8 mouse cellular contexts compared by ENCODE assay signal in the genomic region with DNA sequence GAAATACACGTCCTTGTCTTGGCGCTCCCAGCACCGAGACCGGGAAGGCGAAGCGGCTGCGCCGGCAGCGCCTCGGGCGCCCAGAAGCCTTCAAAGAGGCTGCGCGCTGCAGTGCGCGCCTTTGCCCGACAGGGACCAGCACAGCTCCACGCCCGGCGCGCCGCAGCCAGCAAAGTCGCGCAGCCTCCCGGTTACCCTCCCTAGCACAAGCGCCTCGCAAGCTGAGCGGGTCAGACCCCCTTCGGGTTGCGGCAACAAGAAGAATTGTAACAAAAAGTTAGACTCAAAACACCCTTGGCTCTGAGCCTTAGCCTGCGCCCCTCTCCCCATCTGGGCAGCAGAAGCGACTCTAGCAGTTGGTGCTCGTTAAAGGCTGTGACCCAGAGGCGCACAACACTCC. TPM values are rescaled to one million over a fixed set of nuclear protein-coding genes. Genes with fewer than 3 reads are reported as not detected.
DNase-seq lines count a peak whose midpoint lies in the region; ATAC-seq lines count a peak whose summit lies in the region.

No protein-coding gene starts in this region.

- intact Hi-C loops in gastrocnemius, postnatal 14 days (cut with DNase I; ENCODE audit: low total_unique reads), result loop anchor here (5.0 to 10.0 kb wide), 2 partner anchors 154 to 797 kb away; partner anchors contain the start of gene Cox10

- peaks cover 57% of the 10 kb centered on the region for H3K27me3 ChIP-seq in limb, embryonic 10.5 days (ENCODE audit: low read depth, poor library complexity, severe bottlenecking)
- H3K27me3 ChIP-seq in midbrain, embryonic 11.5 days (ENCODE audit: control insufficient read depth, insufficient read depth, low read length), result peaks cover 24% of the 10 kb centered on the region

- DNase-seq in gastrocnemius, postnatal 14 days, result peak; percentile 83
- peak; percentile 84 for DNase-seq in induced T-regulatory cell, adult 2 months (ENCODE audit: low read depth)
- DNase-seq in limb, embryonic 10.5 days (ENCODE audit: low spot score), result peak; percentile 90
- peak; percentile 98 for DNase-seq in midbrain, embryonic 11.5 days (ENCODE audit: low spot score, missing footprints)
- DNase-seq in right cerebral cortex, postnatal 4 days, result peak; percentile 85
- DNase-seq in adipocyte (ENCODE audit: low spot score), result no peak

- peak overlapping the region; percentile 82 for H3K4me2 ChIP-seq in midbrain, embryonic 11.5 days

- peak overlapping the region; percentile 85 for H3K4me3 ChIP-seq in limb, embryonic 10.5 days
- peak overlapping the region; percentile 86 for H3K4me3 ChIP-seq in midbrain, embryonic 11.5 days (ENCODE audit: low read depth, low read length)

- H3K9ac ChIP-seq in midbrain, embryonic 11.5 days (ENCODE audit: low read length), result peak overlapping the region; percentile 90

- H3K4me1 ChIP-seq in limb, embryonic 10.5 days, result peaks cover 97% of the 10 kb centered on the region
- peaks cover 44% of the 10 kb centered on the region for H3K4me1 ChIP-seq in midbrain, embryonic 11.5 days (ENCODE audit: control insufficient read depth, insufficient read depth, low read length)

- peak overlapping the region; percentile 90 for H3K27ac ChIP-seq in limb, embryonic 10.5 days
- H3K27ac ChIP-seq in midbrain, embryonic 11.5 days (ENCODE audit: low read depth, low read length), result peak overlapping the region; percentile 48

- H3K9me3 ChIP-seq in limb, embryonic 10.5 days (replicated peaks), result no peaks in the 10 kb centered on the region
- H3K9me3 ChIP-seq in midbrain, embryonic 11.5 days (ENCODE audit: control insufficient read depth, low read length), result no peaks in the 10 kb centered on the region

- peaks cover 3% of the 10 kb centered on the region; the same call in 1 of the 2 replicates for H3K36me3 ChIP-seq in limb, embryonic 10.5 days
- no peaks in the 10 kb centered on the region for H3K36me3 ChIP-seq in midbrain, embryonic 11.5 days (ENCODE audit: control insufficient read depth, insufficient read depth, low read length)

- WGBS in limb, embryonic 10.5 days, result under 1% methylated on average over 33 of the region's 33 CpGs
- under 1% methylated on average over 33 of the region's 33 CpGs for WGBS in midbrain, embryonic 11.5 days

- peak; percentile 31 for ATAC-seq in activated CD4-positive, CD25-positive, alpha-beta regulatory T cell, adult 4 months
- peak; percentile 50 for ATAC-seq in common myeloid progenitor, adult 5-6 weeks (replicated peaks; ENCODE audit: low read depth, poor library complexity, severe bottlenecking)
- ATAC-seq in midbrain, embryonic 11.5 days (ENCODE audit: low FRiP score), result peak; percentile 60

RNA-seq across cellular contexts. Expression of gene Hs3st3b1, which starts 1.6 kb away (rescaled TPM):
- polyA plus RNA-seq in activated CD4-positive, CD25-positive, alpha-beta regulatory T cell, adult 4 months (2017; shearing (Covaris generic)), result 1 to 10 TPM; 2.5 to 3.0 TPM
- 0.41 and 0.73 TPM in 2 replicates for total RNA-seq in common myeloid progenitor, adult 5-6 weeks (2017)
- total RNA-seq in gastrocnemius, postnatal 14 days (2021), result under 1 TPM; 0.35 to 0.62 TPM
- polyA plus RNA-seq in limb, embryonic 10.5 days (2016; fragmentation: Nextera tagmentation; extraction: Ambion mirVana), result 17.8 and 22.1 TPM in 2 replicates
- polyA plus RNA-seq in midbrain, embryonic 11.5 days (2014; fragmentation: Nextera tagmentation; extraction: Ambion mirVana), result 17.5 and 18.1 TPM in 2 replicates
